Mouse (Mus musculus): ENCODE measurements around the gene Prkcd. TPM values are rescaled to one million over a fixed set of nuclear protein-coding genes. Genes with fewer than 3 reads are reported as not detected.

Prkcd gene
- polyA plus RNA-seq, 2 experiments, result 11.4 to 18.7 TPM

DNA sequence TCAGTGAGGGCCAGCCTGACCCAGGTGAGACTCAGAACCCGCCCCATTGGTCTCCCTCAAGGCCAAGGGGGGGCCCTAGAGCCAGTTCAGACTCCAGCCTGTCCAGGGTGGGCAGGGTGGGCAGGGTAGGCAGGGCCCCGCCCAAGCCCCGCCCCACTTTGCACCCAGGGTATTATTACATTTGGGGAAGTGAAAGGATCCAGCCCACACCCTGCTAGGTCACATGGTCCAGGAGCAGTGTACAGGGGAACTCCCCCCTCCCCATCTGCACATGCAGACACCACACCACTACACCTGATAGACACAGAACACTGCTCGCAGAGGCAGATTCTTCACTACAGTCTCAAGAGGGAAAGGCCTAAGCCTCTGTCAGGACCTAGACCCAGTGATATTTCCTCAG, 18.3 kb downstream of the Prkcd start:
- TF ChIP-seq CTCF (IDR thresholded peaks at IDR 0.05; ENCODE audit: low read depth) (no peak), EP300 (IDR thresholded peaks at IDR 0.05; ENCODE audit: low read depth) (no peak)
- H3K27me3 ChIP-seq (ENCODE audit: control insufficient read depth, insufficient read depth, low read length), result no peaks in the 10 kb centered on the region
- no peak for ATAC-seq (ENCODE audit: insufficient read depth)

GRCm38 (mm10) chr14:30606817-30607216, 19.2 kb downstream of the Prkcd start:
- no peak overlapping the region for H3K9ac ChIP-seq (replicated peaks)
- H3K9me3 ChIP-seq (ENCODE audit: control insufficient read depth, low read length), result no peaks in the 10 kb centered on the region
- H3K27me3 ChIP-seq (ENCODE audit: control insufficient read depth, insufficient read depth, low read length), result no peaks in the 10 kb centered on the region
- no peak for ATAC-seq (ENCODE audit: insufficient read depth)
- H3K36me3 ChIP-seq (replicated peaks; ENCODE audit: control insufficient read depth, insufficient read depth, low read depth), result no peaks in the 10 kb centered on the region; the same call in 1 of the 2 replicates
- H3K27ac ChIP-seq, result no peak overlapping the region
- H3K4me2 ChIP-seq (ENCODE audit: low read depth), result no peak overlapping the region
- 76% methylated on average over 5 of the region's 5 CpGs for WGBS (ENCODE audit: insufficient replicate concordance)
- no peak overlapping the region for H3K4me3 ChIP-seq (ENCODE audit: insufficient read depth in 1 of 2, low read depth in 2 of 2, low read length in 2 of 2)
- no peaks in the 10 kb centered on the region for H3K4me1 ChIP-seq (replicated peaks; ENCODE audit: control insufficient read depth in 2 of 2, insufficient read depth in 2 of 2, low read length in 1 of 2)
- TF ChIP-seq CTCF (IDR thresholded peaks at IDR 0.05; ENCODE audit: low read depth), result no peak
- no peak for TF ChIP-seq EP300 (IDR thresholded peaks at IDR 0.05; ENCODE audit: low read depth)
- no peak for DNase-seq (ENCODE audit: low read depth in 3 of 3, low spot score in 3 of 3)

More for the DNA sequence above, 18.3 kb downstream of the Prkcd start:
- Histone ChIP-seq H3K4me1 (replicated peaks; ENCODE audit: control insufficient read depth in 2 of 2, insufficient read depth in 2 of 2, low read length in 1 of 2) (0 out of 4 replicates have a peak, but pooled peaks cover 0 to 3% of the 10 kb centered on the region in 2 experiments), H3K4me3 (ENCODE audit: insufficient read depth in 1 of 2, low read depth in 2 of 2, low read length in 2 of 2) (no peak overlapping the region), H3K36me3 (replicated peaks; ENCODE audit: control insufficient read depth, insufficient read depth, low read depth) (no peaks in the 10 kb centered on the region; the same call in 1 of the 2 replicates), H3K9me3 (ENCODE audit: control insufficient read depth, low read length) (no peaks in the 10 kb centered on the region), H3K4me2 (ENCODE audit: low read depth) (no peak overlapping the region), H3K27ac (no peak overlapping the region), H3K9ac (replicated peaks) (no peak overlapping the region)
- no peak for DNase-seq (ENCODE audit: low read depth in 3 of 3, low spot score in 3 of 3)
- 51% methylated on average over 4 of the region's 4 CpGs for WGBS (ENCODE audit: insufficient replicate concordance)

DNA sequence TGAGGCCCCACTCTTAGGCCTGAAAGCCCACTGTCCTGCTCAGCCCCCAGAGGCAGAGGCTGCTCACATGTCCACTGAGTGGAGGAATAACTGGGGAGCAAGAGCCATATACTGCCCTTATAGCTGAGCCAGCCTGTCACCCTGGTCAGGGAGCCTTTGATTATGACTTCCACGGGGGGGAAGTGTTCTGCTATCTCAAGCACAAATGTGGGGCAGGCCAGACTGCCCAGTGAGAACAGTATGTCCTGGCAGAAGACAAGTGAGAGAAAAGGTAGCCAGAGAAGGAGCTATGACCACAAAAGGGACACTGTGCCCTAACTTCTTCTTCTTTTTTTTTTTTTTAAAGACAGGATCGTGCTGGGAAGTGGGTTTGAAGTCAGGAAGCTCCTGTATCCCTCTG, 28.9 kb downstream of the Prkcd start:
- Histone ChIP-seq H3K27ac (no peak overlapping the region), H3K27me3 (ENCODE audit: control insufficient read depth, insufficient read depth, low read length) (no peaks in the 10 kb centered on the region), H3K4me1 (replicated peaks; ENCODE audit: control insufficient read depth in 2 of 2, insufficient read depth in 2 of 2, low read length in 1 of 2) (0 out of 4 replicates have a peak, but pooled peaks cover 0 to 2% of the 10 kb centered on the region in 2 experiments), H3K9ac (replicated peaks) (no peak overlapping the region), H3K4me3 (ENCODE audit: insufficient read depth in 1 of 2, low read depth in 2 of 2, low read length in 2 of 2) (no peak overlapping the region), H3K9me3 (ENCODE audit: control insufficient read depth, low read length) (no peaks in the 10 kb centered on the region), H3K36me3 (replicated peaks; ENCODE audit: control insufficient read depth, insufficient read depth, low read depth) (no peaks in the 10 kb centered on the region), H3K4me2 (ENCODE audit: low read depth) (no peak overlapping the region)
- DNase-seq (ENCODE audit: low read depth in 3 of 3, low spot score in 3 of 3) (no peak), ATAC-seq (ENCODE audit: insufficient read depth) (no peak)
- WGBS (ENCODE audit: insufficient replicate concordance), result 47% methylated on average over 2 of the region's 2 CpGs
- TF ChIP-seq EP300 (IDR thresholded peaks at IDR 0.05; ENCODE audit: low read depth) (no peak), CTCF (IDR thresholded peaks at IDR 0.05; ENCODE audit: low read depth) (no peak)

DNA sequence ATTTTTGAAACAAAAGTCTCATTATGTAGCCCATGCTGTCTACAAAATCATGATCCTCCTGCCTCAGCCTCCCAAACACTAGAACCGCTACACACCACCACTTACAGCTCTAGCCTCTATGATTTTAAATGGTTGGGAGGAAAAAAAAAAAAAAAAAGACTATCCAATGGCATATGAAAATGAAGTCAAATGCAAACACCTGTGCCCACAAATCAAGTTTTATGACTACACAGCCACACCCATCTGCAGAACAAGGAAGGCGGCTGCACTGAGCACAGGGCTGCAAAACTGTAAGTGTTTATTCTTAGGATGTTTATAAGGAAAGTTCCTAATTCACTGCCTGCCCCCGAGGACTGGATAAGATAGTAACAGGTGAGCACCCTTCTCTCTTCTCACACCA, 29.6 kb downstream of the Prkcd start:
- ATAC-seq (ENCODE audit: insufficient read depth) (no peak), DNase-seq (ENCODE audit: low read depth in 3 of 3, low spot score in 3 of 3) (no peak)
- 0 out of 4 replicates have a peak, but pooled peaks cover 0 to 2% of the 10 kb centered on the region in 2 experiments for H3K4me1 ChIP-seq (replicated peaks; ENCODE audit: control insufficient read depth in 2 of 2, insufficient read depth in 2 of 2, low read length in 1 of 2)
- no peaks in the 10 kb centered on the region for H3K36me3 ChIP-seq (replicated peaks; ENCODE audit: control insufficient read depth, insufficient read depth, low read depth)
- no peak for TF ChIP-seq EP300 (IDR thresholded peaks at IDR 0.05; ENCODE audit: low read depth)
- TF ChIP-seq CTCF (IDR thresholded peaks at IDR 0.05; ENCODE audit: low read depth), result no peak
- no peak overlapping the region for H3K9ac ChIP-seq (replicated peaks)
- no peaks in the 10 kb centered on the region for H3K27me3 ChIP-seq (ENCODE audit: control insufficient read depth, insufficient read depth, low read length)
- H3K4me3 ChIP-seq (ENCODE audit: insufficient read depth in 1 of 2, low read depth in 2 of 2, low read length in 2 of 2), result no peak overlapping the region
- H3K4me2 ChIP-seq (ENCODE audit: low read depth), result no peak overlapping the region
- H3K27ac ChIP-seq, result no peak overlapping the region
- no peaks in the 10 kb centered on the region for H3K9me3 ChIP-seq (ENCODE audit: control insufficient read depth, low read length)
- WGBS (ENCODE audit: insufficient replicate concordance), result 68% methylated on average over 3 of the region's 3 CpGs

DNA sequence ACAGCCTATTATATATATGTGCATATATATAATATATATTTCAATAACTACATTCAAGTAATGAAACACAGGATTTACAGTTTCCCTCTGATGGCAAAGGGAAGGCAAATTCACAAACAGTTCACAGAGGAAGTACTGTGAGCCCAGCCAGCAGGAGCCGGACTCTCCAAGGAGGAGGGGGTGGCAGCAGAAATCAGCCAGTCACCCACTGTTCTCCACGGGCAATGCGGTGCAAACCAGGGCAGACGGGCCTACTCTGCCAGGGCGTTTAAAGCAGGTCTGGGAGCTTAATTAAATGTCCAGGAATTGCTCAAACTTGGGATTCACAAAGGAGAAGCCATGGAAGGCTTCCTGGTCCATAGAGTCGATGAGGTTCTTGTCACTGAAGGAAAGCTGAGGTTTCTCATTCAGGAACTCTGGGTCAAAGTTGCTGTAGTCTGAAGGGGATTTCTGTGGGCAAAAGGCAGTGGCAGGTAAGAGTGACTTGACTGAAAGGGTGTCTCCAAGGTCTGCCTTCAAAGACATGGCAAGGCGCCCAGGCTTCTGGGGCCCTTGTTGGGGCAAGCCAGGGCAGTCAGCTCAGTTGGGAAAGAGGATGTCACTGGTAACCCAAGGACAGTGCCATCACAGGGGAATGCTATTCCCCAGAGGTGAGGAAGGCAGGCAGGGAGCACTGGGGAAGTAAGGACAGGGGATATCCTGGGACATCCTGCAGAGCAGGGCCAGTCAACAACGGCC, 30.3 kb downstream of the Prkcd start:
- Histone ChIP-seq H3K4me3 (ENCODE audit: insufficient read depth in 1 of 2, low read depth in 2 of 2, low read length in 2 of 2) (no peak overlapping the region), H3K36me3 (replicated peaks; ENCODE audit: control insufficient read depth, insufficient read depth, low read depth) (no peaks in the 10 kb centered on the region), H3K4me1 (replicated peaks; ENCODE audit: control insufficient read depth in 2 of 2, insufficient read depth in 2 of 2, low read length in 1 of 2) (0 out of 4 replicates have a peak, but pooled peaks cover 0 to 2% of the 10 kb centered on the region in 2 experiments), H3K4me2 (ENCODE audit: low read depth) (no peak overlapping the region), H3K27me3 (ENCODE audit: control insufficient read depth, insufficient read depth, low read length) (no peaks in the 10 kb centered on the region), H3K9ac (replicated peaks) (no peak overlapping the region), H3K27ac (no peak overlapping the region), H3K9me3 (ENCODE audit: control insufficient read depth, low read length) (no peaks in the 10 kb centered on the region)
- TF ChIP-seq CTCF (IDR thresholded peaks at IDR 0.05; ENCODE audit: low read depth) (no peak), EP300 (IDR thresholded peaks at IDR 0.05; ENCODE audit: low read depth) (no peak)
- 70% methylated on average over 8 of the region's 8 CpGs for WGBS (ENCODE audit: insufficient replicate concordance)
- no peak for DNase-seq (ENCODE audit: low read depth in 3 of 3, low spot score in 3 of 3)
- no peak for ATAC-seq (ENCODE audit: insufficient read depth)

Measured in liver, embryonic 14.5 days (tissue).